Mouse (Mus musculus) large intestine, adult 2 months (tissue): ENCODE measurements around the gene Fam240a. TPM values are rescaled to one million over a fixed set of nuclear protein-coding genes. Genes with fewer than 3 reads are reported as not detected.

Source experiments
- DNase-seq: peaks from one replicate; pipeline ENCODE4 v3.0.0-alpha.2; 2012; ENCODE audit warnings: low read depth, low spot score
- WGBS: fragments of 180-500 bp; shearing (Covaris S2); methylation state at CpG from one replicate; pipeline ENCODE4 v1.1.7; 2018; 5-methylcytosine and 5-hydroxymethylcytosine counted together
- polyA plus RNA-seq: library from polyadenylated mRNA; depleted of rRNA; stranded (reverse); fragments of >200 nt; gene quantifications from 2 replicates; pipeline ENCODE4 v1.2.3, GENCODE M21; 2012

The Fam240a gene
- polyA plus RNA-seq, 1 experiment: not detected

- no peak for DNase-seq
- WGBS: 63% methylated on average over 20 of the region's 20 CpGs
Observed at GRCm38 (mm10) chr9:110946548-110947044, 29.9 kb upstream of the Fam240a start.

GRCm38 (mm10) chr9:110945926-110946325, 29.3 kb upstream of the Fam240a start, which contains the start of gene Tdgf1:
Gene Tdgf1, minus strand, starts transcription at chr9:110946158.
- 25% methylated on average over 11 of the region's 11 CpGs for WGBS
- no peak for DNase-seq

GRCm38 (mm10) chr9:110945343-110945742, 28.7 kb upstream of the Fam240a start:
- DNase-seq: no peak
- WGBS: 16% methylated on average over 18 of the region's 18 CpGs

- WGBS: 38% methylated on average over 13 of the region's 13 CpGs
- no peak for DNase-seq
Observed at GRCm38 (mm10) chr9:110944265-110944664, 27.6 kb upstream of the Fam240a start.

GRCm38 (mm10) chr9:110937506-110938490, 21.1 kb upstream of the Fam240a start:
- no peak for DNase-seq
- 70% methylated on average over 12 of the region's 12 CpGs for WGBS

- DNase-seq: no peak
Observed at GRCm38 (mm10) chr9:110935941-110936340, 19.3 kb upstream of the Fam240a start.

GRCm38 (mm10) chr9:110933850-110934437, 17.3 kb upstream of the Fam240a start:
- 83% methylated on average over 12 of the region's 12 CpGs for WGBS
- no peak for DNase-seq

More at GRCm38 (mm10) chr9:110935941-110936340, 19.3 kb upstream of the Fam240a start:
- WGBS: 88% methylated on average over 7 of the region's 7 CpGs

GRCm38 (mm10) chr9:110931573-110931972, 14.9 kb upstream of the Fam240a start:
- WGBS: 68% methylated on average over 6 of the region's 6 CpGs
- DNase-seq: no peak

GRCm38 (mm10) chr9:110922759-110923158, 6.1 kb upstream of the Fam240a start:
- DNase-seq: peak; percentile 24
- WGBS: 15% methylated on average over 7 of the region's 7 CpGs

- WGBS: 60% methylated on average over 15 of the region's 15 CpGs
- DNase-seq: no peak
Observed at GRCm38 (mm10) chr9:110920665-110921419, 4.2 kb upstream of the Fam240a start.

- no peak for DNase-seq
- 49% methylated on average over 8 of the region's 8 CpGs for WGBS
Observed at GRCm38 (mm10) chr9:110915466-110915865, 1.2 kb downstream of the Fam240a start.

- WGBS: 60% methylated on average over 21 of the region's 21 CpGs
- no peak for DNase-seq
Observed at GRCm38 (mm10) chr9:110914631-110915236, 1.9 kb downstream of the Fam240a start.

- 52% methylated on average over 6 of the region's 6 CpGs for WGBS
- no peak for DNase-seq
Observed at GRCm38 (mm10) chr9:110909371-110909967, 7.2 kb downstream of the Fam240a start.

GRCm38 (mm10) chr9:110908631-110909016, 8.0 kb downstream of the Fam240a start:
- 93% methylated on average over 3 of the region's 3 CpGs for WGBS
- no peak for DNase-seq

GRCm38 (mm10) chr9:110907838-110908630, 8.6 kb downstream of the Fam240a start:
- 75% methylated on average over 4 of the region's 4 CpGs for WGBS
- DNase-seq: no peak

GRCm38 (mm10) chr9:110907201-110907837, 9.3 kb downstream of the Fam240a start:
- 87% methylated on average over 11 of the region's 11 CpGs for WGBS
- DNase-seq: no peak

GRCm38 (mm10) chr9:110902271-110902670, 14.4 kb downstream of the Fam240a start:
- no peak for DNase-seq
- WGBS: 78% methylated on average over 4 of the region's 4 CpGs

GRCm38 (mm10) chr9:110901204-110901603, 15.5 kb downstream of the Fam240a start:
- DNase-seq: no peak
- WGBS: 94% methylated on average over 6 of the region's 6 CpGs
